Mouse (Mus musculus): ENCODE measurements at regions not wholly inside any gene's neighbourhood (a gene's known extent, or its start where the extent isn't known, plus 50 kb on each side); places are given as distances from the start of the nearest gene placed in this dataset.

- no peak for DNase-seq (ENCODE audit: low read depth, low spot score)
These were observed 54.0 kb upstream of the Enpep start for GRCm38 (mm10) chr3:129386522-129386921.

GRCm38 (mm10) chr3:129390506-129390905 is 58.0 kb upstream of the Enpep start:
- DNase-seq (ENCODE audit: low read depth, low spot score) = peak; percentile 13

- DNase-seq (ENCODE audit: low read depth, low spot score) = no peak
These were observed 59.6 kb upstream of the Enpep start for GRCm38 (mm10) chr3:129391888-129392813.

GRCm38 (mm10) chr3:129392814-129393804 is 60.6 kb upstream of the Enpep start:
- no peak for DNase-seq (ENCODE audit: low read depth, low spot score)

- DNase-seq (ENCODE audit: low read depth, low spot score) = no peak
These were observed 65.0 kb upstream of the Enpep start for GRCm38 (mm10) chr3:129397481-129397880.

- no peak for DNase-seq (ENCODE audit: low read depth, low spot score)
These were observed 67.8 kb upstream of the Enpep start for GRCm38 (mm10) chr3:129400092-129400924.

- no peak for DNase-seq (ENCODE audit: low read depth, low spot score)
These were observed 79.0 kb upstream of the Enpep start for GRCm38 (mm10) chr3:129411389-129412054.

- no peak for DNase-seq (ENCODE audit: low read depth, low spot score)
These were observed 79.8 kb upstream of the Enpep start for GRCm38 (mm10) chr3:129412126-129412960.

- DNase-seq (ENCODE audit: low read depth, low spot score) = peak; percentile 18
These were observed 80.4 kb upstream of the Enpep start for GRCm38 (mm10) chr3:129412961-129413246.

GRCm38 (mm10) chr3:129415656-129416055 is 83.1 kb upstream of the Enpep start:
- no peak for DNase-seq (ENCODE audit: low read depth, low spot score)

GRCm38 (mm10) chr3:129416337-129416736 is 83.8 kb upstream of the Enpep start:
- DNase-seq (ENCODE audit: low read depth, low spot score) = no peak

- peak; percentile 9 for DNase-seq (ENCODE audit: low read depth, low spot score)
These were observed 89.2 kb upstream of the Enpep start for GRCm38 (mm10) chr3:129421620-129422239.

- DNase-seq (ENCODE audit: low read depth, low spot score) = no peak
These were observed 96.2 kb upstream of the Enpep start for GRCm38 (mm10) chr3:129428750-129429149.

- DNase-seq (ENCODE audit: low read depth, low spot score) = no peak
These were observed 96.9 kb upstream of the Enpep start for GRCm38 (mm10) chr3:129429161-129430111.

- DNase-seq (ENCODE audit: low read depth, low spot score) = no peak
These were observed 98.1 kb upstream of the Elovl6 start for GRCm38 (mm10) chr3:129434056-129434455.

GRCm38 (mm10) chr3:129437687-129438086 is 94.5 kb upstream of the Elovl6 start:
- no peak for DNase-seq (ENCODE audit: low read depth, low spot score)

GRCm38 (mm10) chr3:129442756-129443155 is 89.4 kb upstream of the Elovl6 start:
- no peak for DNase-seq (ENCODE audit: low read depth, low spot score)

GRCm38 (mm10) chr3:129444221-129444620 is 87.9 kb upstream of the Elovl6 start:
- no peak for DNase-seq (ENCODE audit: low read depth, low spot score)

All from telencephalon, adult 2 months (tissue).